Mouse (Mus musculus): ENCODE results near the gene 3110082I17Rik. TPM values are rescaled to one million over a fixed set of nuclear protein-coding genes. Genes with fewer than 3 reads are reported as not detected.

Gene 3110082I17Rik
- polyA plus RNA-seq, 1 experiment: 6.2 TPM

GRCm38 (mm10) chr5:139371118-139371517 is 89.2 kb downstream of the 3110082I17Rik start:
- 77% methylated on average over 5 of the region's 5 CpGs for WGBS
- peak overlapping the region; percentile 73 for H3K27ac ChIP-seq (ENCODE audit: insufficient read depth, low read depth, low read length)
- no peaks in the 10 kb centered on the region for H3K36me3 ChIP-seq (ENCODE audit: control insufficient read depth, insufficient read depth, low read length)
- TF ChIP-seq CTCF (IDR thresholded peaks at IDR 0.05; ENCODE audit: extremely low read depth, insufficient read length, insufficient replicate concordance, low read depth, low read length) (no peak), POLR2A (IDR thresholded peaks at IDR 0.05; ENCODE audit: low read depth, low read length) (no peak)
- no peaks in the 10 kb centered on the region for H3K27me3 ChIP-seq (ENCODE audit: control insufficient read depth, insufficient read depth, low read length)
- peak overlapping the region; percentile 68; the same call in 1 of the 2 replicates for H3K4me3 ChIP-seq (ENCODE audit: low read depth, low read length)
- peaks cover 15% of the 10 kb centered on the region for H3K4me1 ChIP-seq (ENCODE audit: control insufficient read depth, insufficient read depth, insufficient read length, low read length)

- Histone ChIP-seq H3K27ac (ENCODE audit: insufficient read depth, low read depth, low read length) (peak overlapping the region; percentile 15; the same call in 1 of the 2 replicates), H3K4me3 (ENCODE audit: low read depth, low read length) (no peak overlapping the region), H3K4me1 (ENCODE audit: control insufficient read depth, insufficient read depth, insufficient read length, low read length) (peaks cover 15% of the 10 kb centered on the region), H3K27me3 (ENCODE audit: control insufficient read depth, insufficient read depth, low read length) (no peaks in the 10 kb centered on the region), H3K36me3 (ENCODE audit: control insufficient read depth, insufficient read depth, low read length) (no peaks in the 10 kb centered on the region)
- 92% methylated on average over 6 of the region's 6 CpGs for WGBS
- TF ChIP-seq POLR2A (IDR thresholded peaks at IDR 0.05; ENCODE audit: low read depth, low read length) (no peak), CTCF (IDR thresholded peaks at IDR 0.05; ENCODE audit: extremely low read depth, insufficient read length, insufficient replicate concordance, low read depth, low read length) (no peak)
Observed at GRCm38 (mm10) chr5:139370336-139370735, 90.0 kb downstream of the 3110082I17Rik start.

- no peaks in the 10 kb centered on the region for H3K27me3 ChIP-seq (ENCODE audit: control insufficient read depth, insufficient read depth, low read length)
- no peak overlapping the region for H3K4me3 ChIP-seq (ENCODE audit: low read depth, low read length)
- H3K4me1 ChIP-seq (ENCODE audit: control insufficient read depth, insufficient read depth, insufficient read length, low read length): peaks cover 14% of the 10 kb centered on the region
- TF ChIP-seq CTCF (IDR thresholded peaks at IDR 0.05; ENCODE audit: extremely low read depth, insufficient read length, insufficient replicate concordance, low read depth, low read length) (no peak), POLR2A (IDR thresholded peaks at IDR 0.05; ENCODE audit: low read depth, low read length) (no peak)
- WGBS: 59% methylated on average over 11 of the region's 11 CpGs
- H3K36me3 ChIP-seq (ENCODE audit: control insufficient read depth, insufficient read depth, low read length): no peaks in the 10 kb centered on the region
- H3K27ac ChIP-seq (ENCODE audit: insufficient read depth, low read depth, low read length): no peak overlapping the region
Observed at GRCm38 (mm10) chr5:139368638-139369320, 91.5 kb downstream of the 3110082I17Rik start.

GRCm38 (mm10) chr5:139367884-139368458 is 92.4 kb downstream of the 3110082I17Rik start:
- no peak overlapping the region for H3K4me3 ChIP-seq (ENCODE audit: low read depth, low read length)
- no peak for TF ChIP-seq POLR2A (IDR thresholded peaks at IDR 0.05; ENCODE audit: low read depth, low read length)
- H3K4me1 ChIP-seq (ENCODE audit: control insufficient read depth, insufficient read depth, insufficient read length, low read length): peaks cover 9% of the 10 kb centered on the region
- H3K36me3 ChIP-seq (ENCODE audit: control insufficient read depth, insufficient read depth, low read length): no peaks in the 10 kb centered on the region
- 85% methylated on average over 4 of the region's 4 CpGs for WGBS
- H3K27ac ChIP-seq (ENCODE audit: insufficient read depth, low read depth, low read length): no peak overlapping the region
- no peaks in the 10 kb centered on the region for H3K27me3 ChIP-seq (ENCODE audit: control insufficient read depth, insufficient read depth, low read length)

GRCm38 (mm10) chr5:139366484-139366883 is 93.8 kb downstream of the 3110082I17Rik start:
- no peaks in the 10 kb centered on the region for H3K36me3 ChIP-seq (ENCODE audit: control insufficient read depth, insufficient read depth, low read length)
- no peak overlapping the region for H3K4me3 ChIP-seq (ENCODE audit: low read depth, low read length)
- TF ChIP-seq CTCF (IDR thresholded peaks at IDR 0.05; ENCODE audit: extremely low read depth, insufficient read length, insufficient replicate concordance, low read depth, low read length): no peak
- no peak for TF ChIP-seq POLR2A (IDR thresholded peaks at IDR 0.05; ENCODE audit: low read depth, low read length)
- H3K27me3 ChIP-seq (ENCODE audit: control insufficient read depth, insufficient read depth, low read length): no peaks in the 10 kb centered on the region
- peaks cover 3% of the 10 kb centered on the region for H3K4me1 ChIP-seq (ENCODE audit: control insufficient read depth, insufficient read depth, insufficient read length, low read length)
- no peak overlapping the region for H3K27ac ChIP-seq (ENCODE audit: insufficient read depth, low read depth, low read length)
- 77% methylated on average over 11 of the region's 11 CpGs for WGBS

GRCm38 (mm10) chr5:139365827-139366226 is 94.5 kb downstream of the 3110082I17Rik start:
- H3K27me3 ChIP-seq (ENCODE audit: control insufficient read depth, insufficient read depth, low read length): no peaks in the 10 kb centered on the region
- 86% methylated on average over 1 of the region's 1 CpGs for WGBS
- no peak overlapping the region for H3K27ac ChIP-seq (ENCODE audit: insufficient read depth, low read depth, low read length)
- H3K36me3 ChIP-seq (ENCODE audit: control insufficient read depth, insufficient read depth, low read length): no peaks in the 10 kb centered on the region
- TF ChIP-seq CTCF (IDR thresholded peaks at IDR 0.05; ENCODE audit: extremely low read depth, insufficient read length, insufficient replicate concordance, low read depth, low read length) (no peak), POLR2A (IDR thresholded peaks at IDR 0.05; ENCODE audit: low read depth, low read length) (no peak)
- H3K4me1 ChIP-seq (ENCODE audit: control insufficient read depth, insufficient read depth, insufficient read length, low read length): peaks cover 3% of the 10 kb centered on the region; the same call in 1 of the 2 replicates
- H3K4me3 ChIP-seq (ENCODE audit: low read depth, low read length): no peak overlapping the region

GRCm38 (mm10) chr5:139364911-139365571 is 95.3 kb downstream of the 3110082I17Rik start:
- peaks cover 3% of the 10 kb centered on the region; the same call in 1 of the 2 replicates for H3K4me1 ChIP-seq (ENCODE audit: control insufficient read depth, insufficient read depth, insufficient read length, low read length)

More at GRCm38 (mm10) chr5:139364911-139365571, 95.3 kb downstream of the 3110082I17Rik start:
- peak overlapping the region; percentile 64 for H3K27ac ChIP-seq (ENCODE audit: insufficient read depth, low read depth, low read length)
- H3K36me3 ChIP-seq (ENCODE audit: control insufficient read depth, insufficient read depth, low read length): no peaks in the 10 kb centered on the region
- TF ChIP-seq CTCF (IDR thresholded peaks at IDR 0.05; ENCODE audit: extremely low read depth, insufficient read length, insufficient replicate concordance, low read depth, low read length) (no peak), POLR2A (IDR thresholded peaks at IDR 0.05; ENCODE audit: low read depth, low read length) (0 out of 2 replicates have a peak, but pooled peaks have one; percentile 5)
- 62% methylated on average over 5 of the region's 5 CpGs for WGBS
- no peak overlapping the region for H3K4me3 ChIP-seq (ENCODE audit: low read depth, low read length)
- no peaks in the 10 kb centered on the region for H3K27me3 ChIP-seq (ENCODE audit: control insufficient read depth, insufficient read depth, low read length)
